ENCODE assay signal across 8 mouse cellular contexts in genomic region chr15:8445951-8446419, GRCm38 (mm10). TPM values are rescaled to one million over a fixed set of nuclear protein-coding genes. Genes with fewer than 3 reads are reported as not detected.
DNase-seq lines count a peak whose midpoint lies in the region; ATAC-seq and TF ChIP-seq lines count a peak whose summit lies in the region.

No protein-coding gene starts in this region.

- H3K36me3 ChIP-seq in limb, embryonic 10.5 days = no peaks in the 10 kb centered on the region
- H3K36me3 ChIP-seq in midbrain, embryonic 11.5 days (ENCODE audit: control insufficient read depth, insufficient read depth, low read length) = no peaks in the 10 kb centered on the region
- H3K36me3 ChIP-seq in stomach, embryonic 16.5 days (ENCODE audit: control insufficient read depth, insufficient read depth, low read length) = no peaks in the 10 kb centered on the region

- DNase-seq in gastrocnemius, adult 18-20 months (ENCODE audit: low spot score) = peak; percentile 16
- DNase-seq in gastrocnemius, adult 8-10 months (ENCODE audit: low spot score in 2 of 2) = no peak
- peak; percentile 14 to 42 for DNase-seq in adrenal gland, postnatal 36 days
- DNase-seq in heart, postnatal 14 days = peak; percentile 18 to 22
- DNase-seq in limb, embryonic 10.5 days (ENCODE audit: low spot score) = peak; percentile 59
- DNase-seq in midbrain, embryonic 11.5 days (ENCODE audit: low spot score, missing footprints) = peak; percentile 94

- H3K27me3 ChIP-seq in limb, embryonic 10.5 days (ENCODE audit: low read depth, poor library complexity, severe bottlenecking) = no peaks in the 10 kb centered on the region
- no peaks in the 10 kb centered on the region for H3K27me3 ChIP-seq in midbrain, embryonic 11.5 days (ENCODE audit: control insufficient read depth, insufficient read depth, low read length)
- no peaks in the 10 kb centered on the region for H3K27me3 ChIP-seq in stomach, embryonic 16.5 days (ENCODE audit: control insufficient read depth, insufficient read depth, low read length)

- no peaks in the 10 kb centered on the region for H3K9me3 ChIP-seq in limb, embryonic 10.5 days (replicated peaks)
- H3K9me3 ChIP-seq in midbrain, embryonic 11.5 days (ENCODE audit: control insufficient read depth, low read length) = no peaks in the 10 kb centered on the region
- no peaks in the 10 kb centered on the region for H3K9me3 ChIP-seq in stomach, embryonic 16.5 days (replicated peaks; ENCODE audit: control insufficient read depth, low read length)

- no peak for ATAC-seq in midbrain, embryonic 11.5 days (ENCODE audit: low FRiP score)
- ATAC-seq in stomach, embryonic 16.5 days (ENCODE audit: insufficient read depth, low FRiP score) = no peak

- H3K4me3 ChIP-seq in embryonic fibroblast, embryonic 13.5 days (ENCODE audit: insufficient read depth, low read length) = peak overlapping the region; percentile 95
- peak overlapping the region; percentile 86 for H3K4me3 ChIP-seq in limb, embryonic 10.5 days
- peak overlapping the region; percentile 97 for H3K4me3 ChIP-seq in midbrain, embryonic 11.5 days (ENCODE audit: low read depth, low read length)
- H3K4me3 ChIP-seq in stomach, embryonic 16.5 days (replicated peaks; ENCODE audit: low read length) = peak overlapping the region; percentile 80

- no peak for TF ChIP-seq POLR2A in embryonic fibroblast, embryonic 13.5 days (IDR thresholded peaks at IDR 0.05; ENCODE audit: low read depth, low read length)

- H3K27ac ChIP-seq in embryonic fibroblast, embryonic 13.5 days (ENCODE audit: insufficient read depth, low read length) = peak overlapping the region; percentile 87
- H3K27ac ChIP-seq in limb, embryonic 10.5 days = peak overlapping the region; percentile 50; the same call in 1 of the 2 replicates
- H3K27ac ChIP-seq in midbrain, embryonic 11.5 days (ENCODE audit: low read depth, low read length) = no peak overlapping the region; the same call in 1 of the 2 replicates
- H3K27ac ChIP-seq in stomach, embryonic 16.5 days (ENCODE audit: low read length) = peak overlapping the region; percentile 98

- H3K9ac ChIP-seq in midbrain, embryonic 11.5 days (ENCODE audit: low read length) = peak overlapping the region; percentile 99
- peak overlapping the region; percentile 94 for H3K9ac ChIP-seq in stomach, embryonic 16.5 days (ENCODE audit: low read length)

- TF ChIP-seq CTCF in embryonic fibroblast, embryonic 13.5 days (IDR thresholded peaks at IDR 0.05; ENCODE audit: borderline replicate concordance, insufficient read depth, low read length) = no peak

- WGBS in limb, embryonic 10.5 days = under 1% methylated on average over 19 of the region's 19 CpGs
- WGBS in midbrain, embryonic 11.5 days = under 1% methylated on average over 19 of the region's 19 CpGs
- WGBS in stomach, embryonic 16.5 days = under 1% methylated on average over 19 of the region's 19 CpGs

- H3K4me1 ChIP-seq in embryonic fibroblast, embryonic 13.5 days (ENCODE audit: control insufficient read depth, insufficient read depth, low read length) = peaks cover 4% of the 10 kb centered on the region; the same call in 1 of the 2 replicates
- peaks cover 29% of the 10 kb centered on the region for H3K4me1 ChIP-seq in limb, embryonic 10.5 days
- H3K4me1 ChIP-seq in midbrain, embryonic 11.5 days (ENCODE audit: control insufficient read depth, insufficient read depth, low read length) = peaks cover 16% of the 10 kb centered on the region
- peaks cover 9% of the 10 kb centered on the region for H3K4me1 ChIP-seq in stomach, embryonic 16.5 days (ENCODE audit: control insufficient read depth, insufficient read depth, low read length)

- peak overlapping the region; percentile 74 for H3K4me2 ChIP-seq in midbrain, embryonic 11.5 days
- H3K4me2 ChIP-seq in stomach, embryonic 16.5 days (ENCODE audit: low read depth, low read length) = peak overlapping the region; percentile 97

- intact Hi-C loops in heart, postnatal 14 days (cut with DNase I) = no loop called here

RNA-seq across cellular contexts. Expression of gene Nipbl, which starts 1.7 kb away (rescaled TPM):
- 10 to 100 TPM; 19.3 to 22.3 TPM for total RNA-seq in gastrocnemius, adult 18-20 months (2021)
- 10 to 100 TPM; 19.7 to 23.1 (median 21.4) TPM for total RNA-seq in gastrocnemius, adult 8-10 months (2022)
- total RNA-seq in adrenal gland, postnatal 36 days (2021) = 10 to 100 TPM; 48.9 to 50.5 TPM
- polyA plus RNA-seq in embryonic fibroblast, embryonic 13.5 days (2011; ENCODE audit: insufficient read length, low read depth, missing spikeins) = 40.3 and 48.7 TPM in 2 replicates
- total RNA-seq in heart, postnatal 14 days (2021) = 10 to 100 TPM; 32.6 to 32.7 TPM
- polyA plus RNA-seq in limb, embryonic 10.5 days (2016; fragmentation: Nextera tagmentation; extraction: Ambion mirVana) = 16.4 and 19.7 TPM in 2 replicates
- 24.8 and 26.6 TPM in 2 replicates for polyA plus RNA-seq in midbrain, embryonic 11.5 days (2014; fragmentation: Nextera tagmentation; extraction: Ambion mirVana)
- polyA plus RNA-seq in stomach, embryonic 16.5 days (2015; fragmentation: Nextera tagmentation; extraction: Ambion mirVana) = 14.4 and 15.7 TPM in 2 replicates

Comparison
In these comparisons a context has a peak if more than half of its experiments do, and no peak if none do; other contexts are left out.
1. DNase-seq: peak in gastrocnemius, adult 18-20 months (single experiment), adrenal gland, postnatal 36 days (2 of 2), heart, postnatal 14 days (2 of 2), limb, embryonic 10.5 days (single experiment) and midbrain, embryonic 11.5 days (single experiment); none in gastrocnemius, adult 8-10 months (0 of 2).
2. Peak in every context shown above with its lines, with median percentiles within 50 percentile points of each other: H3K4me3 ChIP-seq.